Mouse (Mus musculus) layer of hippocampus, adult 9-11 months (tissue): ENCODE results near the gene Thada.

Experiments
- DNase-seq: peaks from one replicate; pipeline ENCODE4 v3.0.0; 2022

Gene Thada

GRCm38 (mm10) chr17:84282388-84283280 lies 183.4 kb downstream of the Thada start:
- no peak for DNase-seq

GRCm38 (mm10) chr17:84279001-84279400 lies 187.0 kb downstream of the Thada start:
- no peak for DNase-seq

- no peak for DNase-seq
Measured at GRCm38 (mm10) chr17:84278193-84278953, 187.6 kb downstream of the Thada start.

GRCm38 (mm10) chr17:84274999-84275398 lies 191.0 kb downstream of the Thada start:
- DNase-seq, result no peak

- no peak for DNase-seq
Measured at GRCm38 (mm10) chr17:84274163-84274562, 191.8 kb downstream of the Thada start.

- DNase-seq, result peak; percentile 55
Measured at GRCm38 (mm10) chr17:84272557-84273261, 193.3 kb downstream of the Thada start.

- no peak for DNase-seq
Measured at GRCm38 (mm10) chr17:84271566-84272202, 194.3 kb downstream of the Thada start.

GRCm38 (mm10) chr17:84269722-84270121 lies 196.3 kb downstream of the Thada start:
- DNase-seq, result no peak

- no peak for DNase-seq
Measured at GRCm38 (mm10) chr17:84268450-84268849, 197.6 kb downstream of the Thada start.

GRCm38 (mm10) chr17:84267456-84268074 lies 198.4 kb downstream of the Thada start:
- DNase-seq, result no peak

GRCm38 (mm10) chr17:84266161-84266948 lies 199.7 kb downstream of the Thada start:
- DNase-seq, result no peak

GRCm38 (mm10) chr17:84265480-84266130 lies 200.4 kb downstream of the Thada start:
- no peak for DNase-seq

- DNase-seq, result no peak
Measured at GRCm38 (mm10) chr17:84264305-84264704, 201.7 kb downstream of the Thada start.

- DNase-seq, result no peak
Measured at GRCm38 (mm10) chr17:84263591-84263990, 202.4 kb downstream of the Thada start.

GRCm38 (mm10) chr17:84262325-84262979 lies 203.6 kb downstream of the Thada start:
- no peak for DNase-seq

- no peak for DNase-seq
Measured at GRCm38 (mm10) chr17:84261010-84261409, 205.0 kb downstream of the Thada start.

- no peak for DNase-seq
Measured at GRCm38 (mm10) chr17:84260226-84260625, 205.8 kb downstream of the Thada start.

- peak; percentile 73 for DNase-seq
Measured at GRCm38 (mm10) chr17:84258638-84259261, 207.3 kb downstream of the Thada start.

GRCm38 (mm10) chr17:84257927-84258532 lies 208.0 kb downstream of the Thada start:
- DNase-seq, result no peak
